9 mouse cellular contexts compared by ENCODE assay signal in genomic region chr1:90962994-90963393, GRCm38 (mm10). TPM values are rescaled to one million over a fixed set of nuclear protein-coding genes. Genes with fewer than 3 reads are reported as not detected.
DNase-seq lines count a peak whose midpoint lies in the region; ATAC-seq and TF ChIP-seq lines count a peak whose summit lies in the region.
"Had no signal": no experiment of that assay in that cellular context is flagged by ENCODE, and none has a peak within 500 bp of the region (broad histone marks: within the 10 kb centered on the region; RNA-seq: fewer than 3 reads in every experiment).

No protein-coding gene starts in this region.

- no peak for TF ChIP-seq EP300 in liver, postnatal 0 days (IDR thresholded peaks at IDR 0.05; ENCODE audit: low read depth)

- H3K9me3 ChIP-seq in liver, postnatal 0 days (ENCODE audit: low read length): no peaks in the 10 kb centered on the region
- H3K9me3 ChIP-seq in liver, embryonic 12.5 days (replicated peaks): no peaks in the 10 kb centered on the region
- no peaks in the 10 kb centered on the region for H3K9me3 ChIP-seq in embryonic facial prominence, embryonic 14.5 days (ENCODE audit: control insufficient read depth, low read length)
- H3K9me3 ChIP-seq: neural tube, embryonic 15.5 days had no signal

- no peak overlapping the region for H3K4me3 ChIP-seq in liver, postnatal 0 days (ENCODE audit: low read depth, low read length)
- no peak overlapping the region for H3K4me3 ChIP-seq in liver, embryonic 12.5 days
- no peak overlapping the region for H3K4me3 ChIP-seq in embryonic facial prominence, embryonic 14.5 days (ENCODE audit: low read depth, low read length)
- H3K4me3 ChIP-seq: neural tube, embryonic 15.5 days had no signal

- 0 out of 2 replicates have a peak overlapping the region, but pooled peaks have one; percentile 11 for H3K27ac ChIP-seq in liver, postnatal 0 days (ENCODE audit: low read depth)
- H3K27ac ChIP-seq in liver, embryonic 12.5 days: no peak overlapping the region
- H3K27ac ChIP-seq in embryonic facial prominence, embryonic 14.5 days (replicated peaks; ENCODE audit: low read depth, low read length): no peak overlapping the region
- H3K27ac ChIP-seq: neural tube, embryonic 15.5 days had no signal

- no peak overlapping the region for H3K4me2 ChIP-seq in liver, postnatal 0 days (ENCODE audit: low read depth, low read length)
- H3K4me2 ChIP-seq in liver, embryonic 12.5 days: no peak overlapping the region
- H3K4me2 ChIP-seq in embryonic facial prominence, embryonic 14.5 days (ENCODE audit: low read depth, low read length): no peak overlapping the region
- H3K4me2 ChIP-seq: neural tube, embryonic 15.5 days had no signal

- H3K27me3 ChIP-seq in liver, postnatal 0 days (ENCODE audit: insufficient read depth, low read length): no peaks in the 10 kb centered on the region
- H3K27me3 ChIP-seq in liver, embryonic 12.5 days (replicated peaks): 0 out of 2 replicates have a peak, but pooled peaks cover 9% of the 10 kb centered on the region
- H3K27me3 ChIP-seq in embryonic facial prominence, embryonic 14.5 days (replicated peaks; ENCODE audit: control insufficient read depth, insufficient read depth, low read length): no peaks in the 10 kb centered on the region
- H3K27me3 ChIP-seq: neural tube, embryonic 15.5 days had no signal

- H3K4me1 ChIP-seq in liver, postnatal 0 days (ENCODE audit: insufficient read depth): peaks cover 14% of the 10 kb centered on the region
- H3K4me1 ChIP-seq in liver, embryonic 12.5 days: peaks cover 4% of the 10 kb centered on the region; the same call in 1 of the 2 replicates
- H3K4me1 ChIP-seq in embryonic facial prominence, embryonic 14.5 days (ENCODE audit: control insufficient read depth, insufficient read depth, low read length): peaks cover 7% of the 10 kb centered on the region

- 39% methylated on average over 3 of the region's 3 CpGs for WGBS in liver, postnatal 0 days (ENCODE audit: insufficient replicate concordance)
- 41% methylated on average over 3 of the region's 3 CpGs for WGBS in liver, embryonic 12.5 days (ENCODE audit: insufficient replicate concordance)
- 9% methylated on average over 3 of the region's 3 CpGs for WGBS in embryonic facial prominence, embryonic 14.5 days

- peak; percentile 86 for ATAC-seq in liver, postnatal 0 days
- ATAC-seq in liver, embryonic 12.5 days: no peak
- ATAC-seq in embryonic facial prominence, embryonic 14.5 days (ENCODE audit: low read depth): peak; percentile 77

- H3K9ac ChIP-seq in liver, postnatal 0 days (replicated peaks): no peak overlapping the region
- no peak overlapping the region for H3K9ac ChIP-seq in liver, embryonic 12.5 days
- H3K9ac ChIP-seq in embryonic facial prominence, embryonic 14.5 days (ENCODE audit: low read depth, low read length): no peak overlapping the region
- H3K9ac ChIP-seq: neural tube, embryonic 15.5 days had no signal

- H3K36me3 ChIP-seq in liver, postnatal 0 days (replicated peaks; ENCODE audit: insufficient read depth, low read length): no peaks in the 10 kb centered on the region
- H3K36me3 ChIP-seq in liver, embryonic 12.5 days: no peaks in the 10 kb centered on the region
- no peaks in the 10 kb centered on the region for H3K36me3 ChIP-seq in embryonic facial prominence, embryonic 14.5 days (ENCODE audit: control insufficient read depth, insufficient read depth, low read length)
- H3K36me3 ChIP-seq: neural tube, embryonic 15.5 days had no signal

- DNase-seq in liver, postnatal 0 days: peak; percentile 61
- peak; percentile 79 for DNase-seq in embryonic facial prominence, embryonic 14.5 days (ENCODE audit: low spot score)
- DNase-seq in kidney, adult 11 months: peak; percentile 73
- DNase-seq in lung, postnatal 4 days: peak; percentile 19 to 32
- DNase-seq in spleen, postnatal 14 days (ENCODE audit: low spot score in 2 of 2): no peak
- DNase-seq in left cerebral cortex, adult 9 months (ENCODE audit: low spot score in 2 of 2): no peak
- DNase-seq: layer of hippocampus, adult 9-11 months had no signal

- no peak for TF ChIP-seq CTCF in liver, postnatal 0 days (IDR thresholded peaks at IDR 0.05; ENCODE audit: low read depth)

RNA-seq across cellular contexts. Expression of gene Rab17, which starts 6.5 kb away (rescaled TPM):
- 8.2 and 8.6 TPM in 2 replicates for polyA plus RNA-seq in liver, postnatal 0 days (2015; fragmentation: Nextera tagmentation; extraction: Ambion mirVana)
- 3.2 and 3.3 TPM in 2 replicates for polyA plus RNA-seq in liver, embryonic 12.5 days (2016; fragmentation: Nextera tagmentation; extraction: Ambion mirVana)
- polyA plus RNA-seq in embryonic facial prominence, embryonic 14.5 days (2014; fragmentation: Nextera tagmentation; extraction: Ambion mirVana): 2.4 and 2.5 TPM in 2 replicates
- polyA plus RNA-seq: neural tube, embryonic 15.5 days had no signal

RNA-seq across cellular contexts. Expression of gene Prlh, which starts 10.1 kb away (rescaled TPM):
- polyA plus RNA-seq in liver, postnatal 0 days (2015; fragmentation: Nextera tagmentation; extraction: Ambion mirVana): not detected in 2 replicates
- 0.67 TPM in 1 of 2 replicates, not detected in the other for polyA plus RNA-seq in liver, embryonic 12.5 days (2016; fragmentation: Nextera tagmentation; extraction: Ambion mirVana)
- polyA plus RNA-seq in embryonic facial prominence, embryonic 14.5 days (2014; fragmentation: Nextera tagmentation; extraction: Ambion mirVana): not detected in 2 replicates
- polyA plus RNA-seq: neural tube, embryonic 15.5 days had no signal

RNA-seq across cellular contexts. Expression of gene Lrrfip1, which starts 35.5 kb away (rescaled TPM):
- 21.9 and 22.7 TPM in 2 replicates for polyA plus RNA-seq in liver, postnatal 0 days (2015; fragmentation: Nextera tagmentation; extraction: Ambion mirVana)
- polyA plus RNA-seq in liver, embryonic 12.5 days (2016; fragmentation: Nextera tagmentation; extraction: Ambion mirVana): 17.4 and 18.1 TPM in 2 replicates
- 51.6 and 58.6 TPM in 2 replicates for polyA plus RNA-seq in embryonic facial prominence, embryonic 14.5 days (2014; fragmentation: Nextera tagmentation; extraction: Ambion mirVana)

RNA-seq across cellular contexts. Expression of gene Mlph, which starts 48.1 kb away (rescaled TPM):
- polyA plus RNA-seq in liver, postnatal 0 days (2015; fragmentation: Nextera tagmentation; extraction: Ambion mirVana): 0.06 TPM in 1 of 2 replicates, not detected in the other
- polyA plus RNA-seq in liver, embryonic 12.5 days (2016; fragmentation: Nextera tagmentation; extraction: Ambion mirVana): 0.05 TPM in 1 of 2 replicates, not detected in the other
- 0.86 and 1.1 TPM in 2 replicates for polyA plus RNA-seq in embryonic facial prominence, embryonic 14.5 days (2014; fragmentation: Nextera tagmentation; extraction: Ambion mirVana)

Comparison
In these comparisons a context has a peak if more than half of its experiments do, and no peak if none do; other contexts are left out.
1. DNase-seq: peak in liver, postnatal 0 days (single experiment), embryonic facial prominence, embryonic 14.5 days (single experiment), kidney, adult 11 months (single experiment) and lung, postnatal 4 days (2 of 2); none in spleen, postnatal 14 days (0 of 2) and left cerebral cortex, adult 9 months (0 of 2).